In the genomic region with DNA sequence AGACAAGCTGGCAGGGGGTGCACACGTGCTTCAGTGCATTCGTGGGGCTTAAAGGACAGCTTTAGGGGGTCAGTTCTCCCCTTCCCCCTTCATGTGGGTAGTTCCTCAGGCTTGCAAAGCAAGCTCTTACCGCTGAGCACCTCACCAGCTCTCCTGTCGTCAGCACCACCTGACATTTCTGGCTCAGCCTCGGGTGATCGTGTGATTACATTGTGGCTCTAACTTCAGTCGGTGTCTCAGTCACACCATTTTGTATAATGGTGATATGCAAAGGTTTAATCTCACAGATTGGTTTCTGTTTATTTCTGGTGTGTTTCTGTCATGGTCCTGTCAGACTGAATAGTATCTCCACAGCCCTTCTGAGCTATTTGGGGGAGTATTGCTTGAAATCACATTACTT, we compare ENCODE assay signal across 27 mouse cellular contexts. TPM values are rescaled to one million over a fixed set of nuclear protein-coding genes. Genes with fewer than 3 reads are reported as not detected.
DNase-seq lines count a peak whose midpoint lies in the region; ATAC-seq and TF ChIP-seq lines count a peak whose summit lies in the region.
"Had no signal": no experiment of that assay in that cellular context is flagged by ENCODE, and none has a peak within 500 bp of the region (broad histone marks: within the 10 kb centered on the region; RNA-seq: fewer than 3 reads in every experiment).

No protein-coding gene starts in this region.

- no peak overlapping the region for H3K4me3 ChIP-seq in heart, adult 2 months
- H3K4me3 ChIP-seq in heart, embryonic 14.5 days (ENCODE audit: control insufficient read depth in 1 of 2, insufficient read depth in 1 of 2, low read depth in 1 of 2, low read length in 2 of 2): no peak overlapping the region
- no peak overlapping the region for H3K4me3 ChIP-seq in heart, embryonic 11.5 days (ENCODE audit: low read depth, low read length)
- H3K4me3 ChIP-seq in layer of hippocampus, adult 2 months: no peak overlapping the region
- H3K4me3 ChIP-seq: embryonic facial prominence, embryonic 15.5 days; erythroblast, embryonic 14.5 days; forebrain, embryonic 10.5 days; hindbrain, embryonic 15.5 days had no signal

- H3K9ac ChIP-seq in heart, adult 2 months (ENCODE audit: low read depth, low read length): no peak overlapping the region
- H3K9ac ChIP-seq in heart, embryonic 14.5 days (ENCODE audit: low read length): 0 out of 2 replicates have a peak overlapping the region, but pooled peaks have one; percentile 2
- no peak overlapping the region for H3K9ac ChIP-seq in heart, embryonic 11.5 days (ENCODE audit: low read depth, low read length)
- H3K9ac ChIP-seq: embryonic facial prominence, embryonic 15.5 days; hindbrain, embryonic 15.5 days had no signal

- peaks cover 31% of the 10 kb centered on the region for H3K4me1 ChIP-seq in heart, adult 2 months (ENCODE audit: control insufficient read depth, insufficient read depth, low read length)
- H3K4me1 ChIP-seq in heart, embryonic 14.5 days (ENCODE audit: control insufficient read depth in 2 of 2, insufficient read depth in 2 of 2, low read length in 2 of 2): peaks cover 23 to 48% of the 10 kb centered on the region in 2 experiments
- peaks cover 33% of the 10 kb centered on the region for H3K4me1 ChIP-seq in heart, embryonic 11.5 days (ENCODE audit: control insufficient read depth, insufficient read depth, low read length)
- H3K4me1 ChIP-seq: embryonic facial prominence, embryonic 15.5 days; forebrain, embryonic 10.5 days; hindbrain, embryonic 15.5 days had no signal

- no peak for ATAC-seq in heart, embryonic 14.5 days (ENCODE audit: insufficient number of reproducible peaks, insufficient read depth, low FRiP score, low read depth)
- no peak for ATAC-seq in heart, embryonic 11.5 days (replicated peaks; ENCODE audit: insufficient number of reproducible peaks, low FRiP score, low TSS enrichment)
- ATAC-seq in inflammation-experienced regulatory T-cells, adult 6 months: no peak
- ATAC-seq: activated CD4-positive, CD25-positive, alpha-beta regulatory T cell, adult 4 months; forebrain, embryonic 14.5 days; intestine, postnatal 0 days; Patski had no signal

- no peak overlapping the region for H3K4me2 ChIP-seq in heart, embryonic 14.5 days (ENCODE audit: low read length)
- H3K4me2 ChIP-seq in heart, embryonic 11.5 days: no peak overlapping the region
- H3K4me2 ChIP-seq: embryonic facial prominence, embryonic 15.5 days; hindbrain, embryonic 15.5 days had no signal

- no peak for TF ChIP-seq EP300 in heart, adult 2 months (IDR thresholded peaks at IDR 0.05; ENCODE audit: insufficient read depth, low read depth, low read length)

- no peak for DNase-seq in heart, adult 2 months
- DNase-seq in heart, postnatal 14 days: no peak
- no peak for DNase-seq in layer of hippocampus, adult 2 months (ENCODE audit: low spot score in 2 of 2)
- no peak for DNase-seq in layer of hippocampus, adult 18-20 months (ENCODE audit: low spot score in 2 of 2)
- peak; percentile 58 for DNase-seq in brain, adult 2 months (ENCODE audit: low read depth, low spot score)
- DNase-seq: cerebellum, adult 8-10 months; cerebellum, postnatal 14 days; embryo, embryonic 11 days; gastrocnemius, postnatal 36 days; kidney, adult 9 months had no signal

- H3K27me3 ChIP-seq in heart, adult 2 months (ENCODE audit: control insufficient read depth, insufficient read depth, low read length): no peaks in the 10 kb centered on the region
- no peaks in the 10 kb centered on the region for H3K27me3 ChIP-seq in heart, embryonic 14.5 days (ENCODE audit: control insufficient read depth, insufficient read depth, low read length)
- H3K27me3 ChIP-seq in heart, embryonic 11.5 days (ENCODE audit: control insufficient read depth, insufficient read depth, low read length): no peaks in the 10 kb centered on the region
- H3K27me3 ChIP-seq: CH12.LX; embryonic facial prominence, embryonic 15.5 days; hindbrain, embryonic 15.5 days; Patski had no signal

- H3K9me3 ChIP-seq in heart, embryonic 14.5 days (ENCODE audit: control insufficient read depth, low read length): no peaks in the 10 kb centered on the region
- H3K9me3 ChIP-seq in heart, embryonic 11.5 days (replicated peaks; ENCODE audit: control insufficient read depth, low read length): no peaks in the 10 kb centered on the region
- H3K9me3 ChIP-seq: embryonic facial prominence, embryonic 15.5 days; forebrain, embryonic 10.5 days; hindbrain, embryonic 15.5 days had no signal

- no peak for TF ChIP-seq CTCF in heart, adult 2 months (IDR thresholded peaks at IDR 0.05)
- no peak for TF ChIP-seq CTCF in layer of hippocampus, adult 2 months (conservative IDR thresholded peaks at IDR 0.05)

- intact Hi-C loops in heart, adult 2 months (cut with DNase I): loop anchor here (2.0 kb wide), 1 partner anchor 16 kb away; no protein-coding TSS in a partner anchor
- intact Hi-C loops in heart, postnatal 14 days (cut with DNase I): loop anchor here (10.0 kb wide), 1 partner anchor 284 kb away; no protein-coding TSS in a partner anchor

- peak overlapping the region; percentile 90 for H3K27ac ChIP-seq in heart, adult 2 months
- peak overlapping the region; percentile 3 to 88; a peak in 2 of 4 replicates for H3K27ac ChIP-seq in heart, embryonic 14.5 days (replicated peaks in 1 of 2; ENCODE audit: control insufficient read depth in 1 of 2, insufficient read depth in 1 of 2, low read depth in 2 of 2, low read length in 2 of 2)
- H3K27ac ChIP-seq in heart, embryonic 11.5 days (ENCODE audit: low read depth, low read length): no peak overlapping the region
- peak overlapping the region; percentile 16; the same call in 1 of the 2 replicates for H3K27ac ChIP-seq in layer of hippocampus, adult 2 months
- H3K27ac ChIP-seq: embryonic facial prominence, embryonic 15.5 days; forebrain, embryonic 10.5 days; hindbrain, embryonic 15.5 days had no signal

- TF ChIP-seq POLR2A in heart, adult 2 months (IDR thresholded peaks at IDR 0.05; ENCODE audit: insufficient read depth, low read depth, low read length): no peak

- no peaks in the 10 kb centered on the region for H3K79me2 ChIP-seq in heart, adult 2 months (replicated peaks; ENCODE audit: control insufficient read depth, insufficient read depth, low read length)

- peaks cover 14% of the 10 kb centered on the region for H3K36me3 ChIP-seq in heart, adult 2 months (ENCODE audit: control insufficient read depth, insufficient read depth, low read length)
- peaks cover 58% of the 10 kb centered on the region for H3K36me3 ChIP-seq in heart, embryonic 14.5 days (ENCODE audit: control insufficient read depth, insufficient read depth, low read length)
- H3K36me3 ChIP-seq in heart, embryonic 11.5 days (ENCODE audit: control insufficient read depth, insufficient read depth, low read length): peaks cover 14% of the 10 kb centered on the region

- WGBS in heart, adult 2 months: 62% methylated on average over 7 of the region's 7 CpGs
- WGBS in heart, embryonic 14.5 days: 43% methylated on average over 7 of the region's 7 CpGs
- 72% methylated on average over 7 of the region's 7 CpGs for WGBS in heart, embryonic 11.5 days (ENCODE audit: insufficient replicate concordance)

RNA-seq across cellular contexts. Expression of a gene that starts 29.4 kb away (rescaled TPM):
- not detected for total RNA-seq in heart, adult 2 months (2021)
- polyA plus RNA-seq in heart, adult 2 months (2012; rRNA removed): 0.51 and 2.3 TPM in 2 replicates
- under 1 TPM in 1 of 2 experiments, not detected in 1; 0.29 TPM for total RNA-seq in heart, postnatal 14 days (2021)
- 0.59 and 1.5 TPM in 2 replicates for polyA plus RNA-seq in heart, embryonic 14.5 days (2014; fragmentation: Nextera tagmentation; extraction: Ambion mirVana)
- 5.7 and 29.6 TPM in 2 replicates for polyA plus RNA-seq in heart, embryonic 11.5 days (2014; fragmentation: Nextera tagmentation; extraction: Ambion mirVana)
- not detected for total RNA-seq in layer of hippocampus, adult 2 months (2021)
- 1 to 10 TPM in 1 of 2 experiments, under 1 TPM in 1; 0.32 to 1.1 TPM for total RNA-seq in layer of hippocampus, adult 18-20 months (2021)
- polyA plus RNA-seq in inflammation-experienced regulatory T-cells, adult 6 months (2017; shearing (Covaris generic)): not detected
- total RNA-seq: CH12.LX; common myeloid progenitor, adult 5-6 weeks had no signal
- polyA plus RNA-seq: activated CD4-positive, CD25-positive, alpha-beta regulatory T cell, adult 4 months; C2C12; Patski had no signal

RNA-seq across cellular contexts. Expression of a gene that starts 36.5 kb away (rescaled TPM):
- total RNA-seq in heart, adult 2 months (2021): not detected
- polyA plus RNA-seq in heart, adult 2 months (2012; rRNA removed): 1.4 and 3.3 TPM in 2 replicates
- total RNA-seq in heart, postnatal 14 days (2021): not detected
- polyA plus RNA-seq in heart, embryonic 14.5 days (2014; fragmentation: Nextera tagmentation; extraction: Ambion mirVana): not detected in 2 replicates
- not detected in 2 replicates for polyA plus RNA-seq in heart, embryonic 11.5 days (2014; fragmentation: Nextera tagmentation; extraction: Ambion mirVana)
- total RNA-seq in layer of hippocampus, adult 2 months (2021): 1 to 10 TPM in 1 of 2 experiments, not detected in 1; 1.0 TPM
- total RNA-seq in layer of hippocampus, adult 18-20 months (2021): 1 to 10 TPM in 1 of 2 experiments, under 1 TPM in 1; 0.84 to 1.2 TPM
- not detected for polyA plus RNA-seq in inflammation-experienced regulatory T-cells, adult 6 months (2017; shearing (Covaris generic))
- total RNA-seq: CH12.LX; common myeloid progenitor, adult 5-6 weeks had no signal
- polyA plus RNA-seq: activated CD4-positive, CD25-positive, alpha-beta regulatory T cell, adult 4 months; C2C12; embryonic facial prominence, embryonic 11.5 days; embryonic facial prominence, embryonic 15.5 days; erythroblast, embryonic 14.5 days; forebrain, embryonic 10.5 days; forebrain, embryonic 14.5 days; hindbrain, embryonic 11.5 days; hindbrain, embryonic 15.5 days; Patski had no signal

RNA-seq across cellular contexts. Expression of a gene that starts 41.6 kb away (rescaled TPM):
- not detected for total RNA-seq in heart, adult 2 months (2021)
- polyA plus RNA-seq in heart, adult 2 months (2012; rRNA removed): 0.09 and 0.10 TPM in 2 replicates
- total RNA-seq in heart, postnatal 14 days (2021): under 1 TPM in 1 of 2 experiments, not detected in 1; 0.12 TPM
- not detected in 2 replicates for polyA plus RNA-seq in heart, embryonic 14.5 days (2014; fragmentation: Nextera tagmentation; extraction: Ambion mirVana)
- not detected in 2 replicates for polyA plus RNA-seq in heart, embryonic 11.5 days (2014; fragmentation: Nextera tagmentation; extraction: Ambion mirVana)
- not detected for total RNA-seq in layer of hippocampus, adult 2 months (2021)
- not detected for total RNA-seq in layer of hippocampus, adult 18-20 months (2021)
- not detected for polyA plus RNA-seq in inflammation-experienced regulatory T-cells, adult 6 months (2017; shearing (Covaris generic))
- total RNA-seq: CH12.LX; common myeloid progenitor, adult 5-6 weeks; gastrocnemius, adult 8-10 months; gastrocnemius, postnatal 36 days had no signal
- polyA plus RNA-seq: activated CD4-positive, CD25-positive, alpha-beta regulatory T cell, adult 4 months; C2C12; embryonic facial prominence, embryonic 11.5 days; erythroblast, embryonic 14.5 days; forebrain, embryonic 10.5 days; forebrain, embryonic 14.5 days; hindbrain, embryonic 11.5 days; hindbrain, embryonic 15.5 days; Patski had no signal
